9 mouse cellular contexts compared by ENCODE assay signal in the genomic region with DNA sequence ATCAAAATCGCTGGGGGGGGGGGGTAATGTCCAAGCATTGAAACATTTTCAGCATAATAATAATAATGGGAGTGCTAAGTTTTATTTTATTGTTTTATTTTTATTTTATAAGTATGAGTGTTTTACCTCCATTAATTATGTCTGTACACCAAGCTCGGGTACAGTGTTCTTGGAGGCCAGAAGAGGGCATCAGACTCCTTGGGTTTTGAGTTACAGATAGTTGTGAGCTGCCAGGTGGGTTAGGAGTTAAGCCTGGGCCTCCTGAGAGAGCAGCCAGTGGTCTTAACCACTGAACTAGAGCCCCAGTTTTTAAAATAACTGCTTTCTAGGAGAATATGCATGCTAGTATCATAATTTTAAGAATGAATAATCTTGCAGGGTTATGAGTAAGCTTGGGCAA. TPM values are rescaled to one million over a fixed set of nuclear protein-coding genes. Genes with fewer than 3 reads are reported as not detected.
DNase-seq lines count a peak whose midpoint lies in the region; ATAC-seq and TF ChIP-seq lines count a peak whose summit lies in the region.
"Had no signal": no experiment of that assay in that cellular context is flagged by ENCODE, and none has a peak within 500 bp of the region (broad histone marks: within the 10 kb centered on the region; RNA-seq: fewer than 3 reads in every experiment).

No protein-coding gene starts in this region.

- peak; percentile 65 for TF ChIP-seq RAD21 in MEL (IDR thresholded peaks at IDR 0.05; ENCODE audit: low read depth, low read length)

- WGBS in intestine, postnatal 0 days = 25% methylated on average over 2 of the region's 2 CpGs
- WGBS in heart, embryonic 11.5 days (ENCODE audit: insufficient replicate concordance) = 21% methylated on average over 2 of the region's 2 CpGs

- no peak for TF ChIP-seq EP300 in MEL (IDR thresholded peaks at IDR 0.05; ENCODE audit: low read depth in 1 of 2, low read length in 2 of 2)

- no peaks in the 10 kb centered on the region for H3K79me2 ChIP-seq in MEL (ENCODE audit: control insufficient read depth, insufficient read depth, low read length, poor library complexity)

- TF ChIP-seq CTCF in MEL (IDR thresholded peaks at IDR 0.05 in 2 of 3, conservative IDR thresholded peaks at IDR 0.05 in 1 of 3; ENCODE audit: control insufficient read depth in 1 of 3, insufficient read depth in 1 of 3, low read depth in 2 of 3, low read length in 3 of 3, poor library complexity in 1 of 3, severe bottlenecking in 1 of 3) = peak; percentile 42 to 64 (median 49)
- peak; percentile 71 for TF ChIP-seq CTCF in intestine, postnatal 0 days (IDR thresholded peaks at IDR 0.05; ENCODE audit: low read depth)

- no peak overlapping the region for H3K4me3 ChIP-seq in MEL (ENCODE audit: control insufficient read depth in 1 of 2, insufficient read depth in 1 of 2, low read depth in 2 of 2, low read length in 2 of 2)
- no peak overlapping the region for H3K4me3 ChIP-seq in intestine, postnatal 0 days (ENCODE audit: low read depth, low read length)
- H3K4me3 ChIP-seq in heart, embryonic 11.5 days (ENCODE audit: low read depth, low read length) = no peak overlapping the region

- H3K9me3 ChIP-seq in MEL (replicated peaks; ENCODE audit: insufficient read depth, low read length) = no peaks in the 10 kb centered on the region
- H3K9me3 ChIP-seq in intestine, postnatal 0 days (ENCODE audit: control insufficient read depth) = no peaks in the 10 kb centered on the region
- H3K9me3 ChIP-seq in heart, embryonic 11.5 days (replicated peaks; ENCODE audit: control insufficient read depth, low read length) = no peaks in the 10 kb centered on the region

- no peak for TF ChIP-seq POLR2A in MEL (IDR thresholded peaks at IDR 0.05; ENCODE audit: control insufficient read depth in 1 of 2, insufficient read depth in 1 of 2, low read depth in 1 of 2, low read length in 2 of 2, poor library complexity in 1 of 2)

- H3K9ac ChIP-seq in MEL (ENCODE audit: control insufficient read depth, low read depth, low read length, poor library complexity, severe bottlenecking) = no peak overlapping the region
- no peak overlapping the region for H3K9ac ChIP-seq in intestine, postnatal 0 days (ENCODE audit: low read depth, low read length)
- no peak overlapping the region for H3K9ac ChIP-seq in heart, embryonic 11.5 days (ENCODE audit: low read depth, low read length)

- peak; percentile 25 for DNase-seq in kidney, postnatal 36 days
- DNase-seq in kidney, postnatal 25 days = no peak
- DNase-seq in CD4-positive helper T cell, adult 2 months (ENCODE audit: low read depth, low spot score) = peak; percentile 42
- DNase-seq in MEL (ENCODE audit: low read depth, low spot score) = peak; percentile 65

- H3K27ac ChIP-seq in MEL (ENCODE audit: control insufficient read depth, low read depth, low read length) = no peak overlapping the region
- no peak overlapping the region for H3K27ac ChIP-seq in intestine, postnatal 0 days (ENCODE audit: low read depth, low read length)
- no peak overlapping the region for H3K27ac ChIP-seq in heart, embryonic 11.5 days (ENCODE audit: low read depth, low read length)

- no peak for ATAC-seq in intestine, postnatal 0 days
- no peak for ATAC-seq in monocyte, adult 5-6 weeks (replicated peaks; ENCODE audit: insufficient number of reproducible peaks, low FRiP score, low TSS enrichment, poor library complexity, severe bottlenecking)
- ATAC-seq in heart, embryonic 11.5 days (replicated peaks; ENCODE audit: insufficient number of reproducible peaks, low FRiP score, low TSS enrichment) = no peak

- no peak overlapping the region for H3K4me2 ChIP-seq in intestine, postnatal 0 days (replicated peaks; ENCODE audit: low read depth)
- no peak overlapping the region for H3K4me2 ChIP-seq in heart, embryonic 11.5 days
- H3K4me2 ChIP-seq: midbrain, embryonic 11.5 days had no signal

- H3K27me3 ChIP-seq in MEL (ENCODE audit: control insufficient read depth in 1 of 2, insufficient read depth in 2 of 2, low read length in 2 of 2) = peaks cover 0 to 6% of the 10 kb centered on the region in 2 experiments
- H3K27me3 ChIP-seq in intestine, postnatal 0 days (replicated peaks; ENCODE audit: control insufficient read depth, insufficient read depth, low read length) = no peaks in the 10 kb centered on the region
- no peaks in the 10 kb centered on the region for H3K27me3 ChIP-seq in heart, embryonic 11.5 days (ENCODE audit: control insufficient read depth, insufficient read depth, low read length)

- H3K4me1 ChIP-seq in MEL (ENCODE audit: control insufficient read depth in 1 of 2, insufficient read depth in 2 of 2, low read length in 2 of 2) = no peaks in the 10 kb centered on the region; a peak in 1 of 4 replicates
- no peaks in the 10 kb centered on the region for H3K4me1 ChIP-seq in intestine, postnatal 0 days (replicated peaks; ENCODE audit: control insufficient read depth, insufficient read depth, low read length)
- no peaks in the 10 kb centered on the region for H3K4me1 ChIP-seq in heart, embryonic 11.5 days (ENCODE audit: control insufficient read depth, insufficient read depth, low read length)

- H3K36me3 ChIP-seq in MEL (ENCODE audit: control insufficient read depth in 1 of 2, insufficient read depth in 2 of 2, low read length in 2 of 2) = peaks cover 0 to 4% of the 10 kb centered on the region in 2 experiments; a peak in 2 of 4 replicates
- no peaks in the 10 kb centered on the region for H3K36me3 ChIP-seq in intestine, postnatal 0 days (ENCODE audit: control insufficient read depth, insufficient read depth)
- no peaks in the 10 kb centered on the region for H3K36me3 ChIP-seq in heart, embryonic 11.5 days (ENCODE audit: control insufficient read depth, insufficient read depth, low read length)

TF ChIP-seq in MEL, 35 proteins besides CTCF, POLR2A, EP300 and RAD21:
- no peak for TF ChIP-seq GATA1 (IDR thresholded peaks at IDR 0.05; ENCODE audit: low read depth, low read length)
- TF ChIP-seq SMC3 (IDR thresholded peaks at IDR 0.05; ENCODE audit: low read depth, low read length) = peak; percentile 72
- no peak for TF ChIP-seq MYC (IDR thresholded peaks at IDR 0.05; ENCODE audit: low read depth, low read length)
- TF ChIP-seq E2F4 (IDR thresholded peaks at IDR 0.05; ENCODE audit: borderline replicate concordance, low read depth, low read length) = no peak
- TF ChIP-seq ZC3H11A (IDR thresholded peaks at IDR 0.05; ENCODE audit: low read depth, low read length) = peak; percentile 66
- TF ChIP-seq MAX (IDR thresholded peaks at IDR 0.05; ENCODE audit: low read length) = no peak
- TF ChIP-seq MXI1 (IDR thresholded peaks at IDR 0.05; ENCODE audit: low read depth, low read length) = no peak

RNA-seq across cellular contexts. Expression of a gene that starts 5.2 kb away (rescaled TPM):
- 14.2 and 15.1 TPM in 2 replicates for total RNA-seq in MEL (2012; rRNA removed)
- 10 to 100 TPM in 1 of 2 experiments, not detected in 1; 26.4 TPM for polyA plus RNA-seq in MEL (2012; ENCODE audit: insufficient read depth in 1 of 2, insufficient read length in 2 of 2, low read depth in 1 of 2, low replicate concordance in 2 of 2, missing spikeins in 1 of 2)
- 10.6 and 12.5 TPM in 2 replicates for polyA plus RNA-seq in intestine, postnatal 0 days (2015; fragmentation: Nextera tagmentation; extraction: Ambion mirVana)
- 13.2 to 47.0 TPM (median 14.1 TPM) in 3 replicates for total RNA-seq in monocyte, adult 5-6 weeks (2017)
- 22.2 and 33.8 TPM in 2 replicates for polyA plus RNA-seq in heart, embryonic 11.5 days (2014; fragmentation: Nextera tagmentation; extraction: Ambion mirVana)

RNA-seq across cellular contexts. Expression of a gene that starts 19.5 kb away (rescaled TPM):
- 0.04 and 0.10 TPM in 2 replicates for total RNA-seq in MEL (2012; rRNA removed)
- polyA plus RNA-seq in MEL (2012; ENCODE audit: insufficient read depth in 1 of 2, insufficient read length in 2 of 2, low read depth in 1 of 2, low replicate concordance in 2 of 2, missing spikeins in 1 of 2) = under 1 TPM in 1 of 2 experiments, not detected in 1; 0.13 TPM
- polyA plus RNA-seq in intestine, postnatal 0 days (2015; fragmentation: Nextera tagmentation; extraction: Ambion mirVana) = 41.7 and 47.6 TPM in 2 replicates
- total RNA-seq in monocyte, adult 5-6 weeks (2017) = 0.87 to 2.1 TPM (median 1.6 TPM) in 3 replicates
- polyA plus RNA-seq in heart, embryonic 11.5 days (2014; fragmentation: Nextera tagmentation; extraction: Ambion mirVana) = 6.9 and 7.4 TPM in 2 replicates
- total RNA-seq: granulocyte monocyte progenitor cell, adult 5-6 weeks had no signal

RNA-seq across cellular contexts. Expression of a gene that starts 27.5 kb away (rescaled TPM):
- total RNA-seq in MEL (2012; rRNA removed) = 110 and 135 TPM in 2 replicates
- 100 to 1,000 TPM in 1 of 2 experiments, not detected in 1; 135 TPM for polyA plus RNA-seq in MEL (2012; ENCODE audit: insufficient read depth in 1 of 2, insufficient read length in 2 of 2, low read depth in 1 of 2, low replicate concordance in 2 of 2, missing spikeins in 1 of 2)
- 195 and 203 TPM in 2 replicates for polyA plus RNA-seq in intestine, postnatal 0 days (2015; fragmentation: Nextera tagmentation; extraction: Ambion mirVana)
- 84.3 to 144 TPM (median 142 TPM) in 3 replicates for total RNA-seq in monocyte, adult 5-6 weeks (2017)
- polyA plus RNA-seq in heart, embryonic 11.5 days (2014; fragmentation: Nextera tagmentation; extraction: Ambion mirVana) = 137 and 158 TPM in 2 replicates

RNA-seq across cellular contexts. Expression of a gene that starts 27.6 kb away (rescaled TPM):
- 16.3 and 22.7 TPM in 2 replicates for total RNA-seq in MEL (2012; rRNA removed)
- 10 to 100 TPM in 1 of 2 experiments, not detected in 1; 32.2 TPM for polyA plus RNA-seq in MEL (2012; ENCODE audit: insufficient read depth in 1 of 2, insufficient read length in 2 of 2, low read depth in 1 of 2, low replicate concordance in 2 of 2, missing spikeins in 1 of 2)
- 6.7 and 7.4 TPM in 2 replicates for polyA plus RNA-seq in intestine, postnatal 0 days (2015; fragmentation: Nextera tagmentation; extraction: Ambion mirVana)
- 10.3 to 17.1 TPM (median 11.7 TPM) in 3 replicates for total RNA-seq in monocyte, adult 5-6 weeks (2017)
- polyA plus RNA-seq in heart, embryonic 11.5 days (2014; fragmentation: Nextera tagmentation; extraction: Ambion mirVana) = 13.1 and 15.3 TPM in 2 replicates

Comparison
In these comparisons a context has a peak if more than half of its experiments do, and no peak if none do; other contexts are left out.
1. DNase-seq: peak in kidney, postnatal 36 days (2 of 2), CD4-positive helper T cell, adult 2 months (single experiment) and MEL (single experiment); none in kidney, postnatal 25 days (0 of 2).